Mouse (Mus musculus) lung, adult 2 months (tissue): ENCODE data around the gene Cyfip2.

Experiments
- CTCF ChIP-seq: fragments of 200-500 bp; IDR thresholded peaks from 2 replicates; pipeline ENCODE4 v1.5.1; 2011; ENCODE audit warnings: mild to moderate bottlenecking, low read length, control low read depth; ENCODE audit not compliant: insufficient read depth
- POLR2A ChIP-seq: fragments of 200-500 bp; IDR thresholded peaks from 2 replicates; pipeline ENCODE4 v1.6.1; 2011; ENCODE audit warnings: low read depth, mild to moderate bottlenecking, control low read depth, low read length, borderline replicate concordance; ENCODE audit errors: extremely low read depth

GRCm38 (mm10) chr11:46272058-46272681 is 40.5 kb downstream of the Cyfip2 start:
- TF ChIP-seq POLR2A (no peak), CTCF (no peak)
